Mouse (Mus musculus): ENCODE measurements around the gene Cachd1.

- TF ChIP-seq GATA1 (IDR thresholded peaks at IDR 0.05; ENCODE audit: borderline replicate concordance, low read length), result no peak
- no peak for TF ChIP-seq CTCF (IDR thresholded peaks at IDR 0.05; ENCODE audit: low read depth, low read length)
- TF ChIP-seq TAL1 (conservative IDR thresholded peaks at IDR 0.05; ENCODE audit: low read depth, low read length), result no peak
- TF ChIP-seq POLR2AphosphoS5 (IDR thresholded peaks at IDR 0.05; ENCODE audit: insufficient replicate concordance, low read depth, low read length), result no peak
- no peak for TF ChIP-seq GATA2 (IDR thresholded peaks at IDR 0.05; ENCODE audit: borderline replicate concordance, low read depth, low read length)
Measured at GRCm38 (mm10) chr4:101033047-101033446, 256.6 kb downstream of the Cachd1 start.

All from G1E (cell line).